In genomic region chr12:84759063-84759462, GRCm38 (mm10) we compare ENCODE assay signal across 12 mouse cellular contexts. TPM values are rescaled to one million over a fixed set of nuclear protein-coding genes. Genes with fewer than 3 reads are reported as not detected.
DNase-seq lines count a peak whose midpoint lies in the region; ATAC-seq and TF ChIP-seq lines count a peak whose summit lies in the region.
"Had no signal": no experiment of that assay in that cellular context is flagged by ENCODE, and none has a peak within 500 bp of the region (broad histone marks: within the 10 kb centered on the region; RNA-seq: fewer than 3 reads in every experiment).

No protein-coding gene starts in this region.

- no peak for TF ChIP-seq POLR2A in cortical plate, adult 2 months (IDR thresholded peaks at IDR 0.05; ENCODE audit: extremely low read depth, insufficient read depth, low read length)

- H3K9ac ChIP-seq in embryonic facial prominence, embryonic 11.5 days (replicated peaks; ENCODE audit: low read length), result no peak overlapping the region
- H3K9ac ChIP-seq in lung, embryonic 14.5 days, result no peak overlapping the region
- H3K9ac ChIP-seq: kidney, embryonic 15.5 days; neural tube, embryonic 15.5 days had no signal

- no peak overlapping the region for H3K4me3 ChIP-seq in embryonic facial prominence, embryonic 11.5 days (ENCODE audit: low read depth, low read length)
- H3K4me3 ChIP-seq in embryonic facial prominence, embryonic 10.5 days, result no peak overlapping the region
- H3K4me3 ChIP-seq in lung, embryonic 14.5 days (ENCODE audit: low read depth, low read length), result no peak overlapping the region
- H3K4me3 ChIP-seq in cortical plate, adult 2 months (ENCODE audit: insufficient read depth, low read length), result no peak overlapping the region
- H3K4me3 ChIP-seq: kidney, embryonic 15.5 days; neural tube, embryonic 15.5 days had no signal

- peak; percentile 60 for DNase-seq in embryonic facial prominence, embryonic 11.5 days (ENCODE audit: low spot score)
- no peak for DNase-seq in embryonic facial prominence, embryonic 10.5 days (ENCODE audit: low spot score)
- peak; percentile 76 for DNase-seq in lung, embryonic 14.5 days
- DNase-seq in lung, postnatal 36 days, result no peak
- peak; percentile 64 for DNase-seq in thymus, postnatal 14 days
- no peak for DNase-seq in left cerebral cortex, adult 11 months (ENCODE audit: low spot score)
- DNase-seq in right cerebral cortex, postnatal 36 days (ENCODE audit: low spot score in 2 of 2), result no peak
- DNase-seq: cerebellum, adult 11 months; lung, postnatal 10 days had no signal

- no peak for ATAC-seq in embryonic facial prominence, embryonic 11.5 days (replicated peaks; ENCODE audit: insufficient number of reproducible peaks, low FRiP score, low TSS enrichment, low read depth)
- ATAC-seq in lung, embryonic 14.5 days (ENCODE audit: insufficient read depth), result no peak

- no peak overlapping the region for H3K4me2 ChIP-seq in embryonic facial prominence, embryonic 11.5 days (ENCODE audit: low read depth, low read length)
- H3K4me2 ChIP-seq in lung, embryonic 14.5 days, result no peak overlapping the region
- H3K4me2 ChIP-seq: kidney, embryonic 15.5 days; neural tube, embryonic 15.5 days had no signal

- H3K4me1 ChIP-seq in embryonic facial prominence, embryonic 11.5 days (ENCODE audit: control insufficient read depth, insufficient read depth, low read length), result no peaks in the 10 kb centered on the region
- peaks cover 4% of the 10 kb centered on the region; the same call in 1 of the 2 replicates for H3K4me1 ChIP-seq in embryonic facial prominence, embryonic 10.5 days
- no peaks in the 10 kb centered on the region for H3K4me1 ChIP-seq in lung, embryonic 14.5 days (ENCODE audit: insufficient read depth)
- no peaks in the 10 kb centered on the region for H3K4me1 ChIP-seq in cortical plate, adult 2 months (ENCODE audit: control insufficient read depth, insufficient read depth, low read length)
- H3K4me1 ChIP-seq: kidney, embryonic 15.5 days; neural tube, embryonic 15.5 days had no signal

- H3K27me3 ChIP-seq in embryonic facial prominence, embryonic 11.5 days (ENCODE audit: control insufficient read depth, insufficient read depth, low read length), result no peaks in the 10 kb centered on the region
- no peaks in the 10 kb centered on the region for H3K27me3 ChIP-seq in embryonic facial prominence, embryonic 10.5 days (replicated peaks; ENCODE audit: low read depth, poor library complexity, severe bottlenecking)
- no peaks in the 10 kb centered on the region for H3K27me3 ChIP-seq in lung, embryonic 14.5 days (ENCODE audit: insufficient read depth, low read length)
- H3K27me3 ChIP-seq: kidney, embryonic 15.5 days; neural tube, embryonic 15.5 days had no signal

- no peaks in the 10 kb centered on the region for H3K9me3 ChIP-seq in embryonic facial prominence, embryonic 11.5 days (replicated peaks; ENCODE audit: control insufficient read depth, low read length)
- no peaks in the 10 kb centered on the region for H3K9me3 ChIP-seq in embryonic facial prominence, embryonic 10.5 days
- H3K9me3 ChIP-seq in lung, embryonic 14.5 days (ENCODE audit: low read depth, low read length), result no peaks in the 10 kb centered on the region
- H3K9me3 ChIP-seq: kidney, embryonic 15.5 days; neural tube, embryonic 15.5 days had no signal

- H3K36me3 ChIP-seq in embryonic facial prominence, embryonic 11.5 days (replicated peaks; ENCODE audit: control insufficient read depth, insufficient read depth, low read depth, low read length), result peaks cover 2% of the 10 kb centered on the region; the same call in 1 of the 2 replicates
- peaks cover 96% of the 10 kb centered on the region for H3K36me3 ChIP-seq in embryonic facial prominence, embryonic 10.5 days (replicated peaks)
- H3K36me3 ChIP-seq in lung, embryonic 14.5 days (ENCODE audit: insufficient read depth), result peaks cover 81% of the 10 kb centered on the region

- H3K27ac ChIP-seq in embryonic facial prominence, embryonic 11.5 days (replicated peaks; ENCODE audit: low read depth, low read length), result no peak overlapping the region
- H3K27ac ChIP-seq in embryonic facial prominence, embryonic 10.5 days (replicated peaks), result no peak overlapping the region
- H3K27ac ChIP-seq in lung, embryonic 14.5 days (ENCODE audit: low read depth), result no peak overlapping the region
- no peak overlapping the region for H3K27ac ChIP-seq in cortical plate, adult 2 months (ENCODE audit: insufficient read depth, low read length)
- H3K27ac ChIP-seq: kidney, embryonic 15.5 days; neural tube, embryonic 15.5 days had no signal

- 76% methylated on average over 2 of the region's 2 CpGs for WGBS in embryonic facial prominence, embryonic 11.5 days
- WGBS in embryonic facial prominence, embryonic 10.5 days, result 87% methylated on average over 2 of the region's 2 CpGs
- 78% methylated on average over 2 of the region's 2 CpGs for WGBS in lung, embryonic 14.5 days

- TF ChIP-seq CTCF in lung, embryonic 14.5 days (IDR thresholded peaks at IDR 0.05; ENCODE audit: low read depth), result peak; percentile 64
- peak; percentile 43; the same call in 1 of the 2 replicates for TF ChIP-seq CTCF in cortical plate, adult 2 months (IDR thresholded peaks at IDR 0.05; ENCODE audit: extremely low read depth, insufficient read depth, low read length)

RNA-seq across cellular contexts. Expression of gene Npc2, which starts 13.9 kb away (rescaled TPM):
- polyA plus RNA-seq in embryonic facial prominence, embryonic 11.5 days (2014; fragmentation: Nextera tagmentation; extraction: Ambion mirVana), result 72.6 and 73.9 TPM in 2 replicates
- polyA plus RNA-seq in embryonic facial prominence, embryonic 10.5 days (2016; fragmentation: Nextera tagmentation; extraction: Ambion mirVana), result 62.8 and 64.4 TPM in 2 replicates
- 106 and 107 TPM in 2 replicates for polyA plus RNA-seq in lung, embryonic 14.5 days (2014; fragmentation: Nextera tagmentation; extraction: Ambion mirVana)
- 45.5 and 50.0 TPM in 2 replicates for polyA plus RNA-seq in cortical plate, adult 2 months (2012; rRNA removed)

RNA-seq across cellular contexts. Expression of gene Isca2, which starts 14.0 kb away (rescaled TPM):
- 128 and 136 TPM in 2 replicates for polyA plus RNA-seq in embryonic facial prominence, embryonic 11.5 days (2014; fragmentation: Nextera tagmentation; extraction: Ambion mirVana)
- polyA plus RNA-seq in embryonic facial prominence, embryonic 10.5 days (2016; fragmentation: Nextera tagmentation; extraction: Ambion mirVana), result 135 and 141 TPM in 2 replicates
- polyA plus RNA-seq in lung, embryonic 14.5 days (2014; fragmentation: Nextera tagmentation; extraction: Ambion mirVana), result 126 and 131 TPM in 2 replicates
- polyA plus RNA-seq in cortical plate, adult 2 months (2012; rRNA removed), result 83.0 and 86.3 TPM in 2 replicates

Comparison
In these comparisons a context has a peak if more than half of its experiments do, and no peak if none do; other contexts are left out.
1. DNase-seq: peak in embryonic facial prominence, embryonic 11.5 days (single experiment), lung, embryonic 14.5 days (single experiment) and thymus, postnatal 14 days (single experiment); none in embryonic facial prominence, embryonic 10.5 days (single experiment), lung, postnatal 36 days (single experiment), left cerebral cortex, adult 11 months (single experiment) and right cerebral cortex, postnatal 36 days (0 of 2).